Mouse (Mus musculus) midbrain, postnatal 0 days (tissue): Measurements from ENCODE around the gene Prmt1. TPM values are rescaled to one million over a fixed set of nuclear protein-coding genes. Genes with fewer than 3 reads are reported as not detected.

Experiments used
- ATAC-seq: fragments of 200-750 bp; cut with Nextera tagmentation; 2 replicates; pipeline ENCODE4 v1.8.0; 2017; ENCODE audit warnings: moderate number of reproducible peaks, mild to moderate bottlenecking, moderate TSS enrichment, moderate library complexity; ENCODE audit not compliant: low FRiP score
- DNase-seq: peaks from one replicate; pipeline ENCODE4 v3.0.0-alpha.2; 2015; ENCODE audit warnings: low spot score
- H3K27ac ChIP-seq: fragments of 300-500 bp; sonication (generic); 2 replicates; pipeline ENCODE4 v1.5.1; 2014; ENCODE audit warnings: low read depth, mild to moderate bottlenecking, low read length, mixed read lengths
- H3K27me3 ChIP-seq: fragments of 300-500 bp; sonication (generic); 2 replicates; pipeline ENCODE4 v1.6.1; 2014; ENCODE audit warnings: low read length, control low read depth, mixed read lengths; ENCODE audit not compliant: insufficient read depth
- H3K36me3 ChIP-seq: fragments of 300-500 bp; sonication (generic); 2 replicates; pipeline ENCODE4 v1.6.1; 2014; ENCODE audit warnings: low read length, control low read depth, mixed read lengths; ENCODE audit not compliant: insufficient read depth
- H3K4me1 ChIP-seq: fragments of 300-500 bp; sonication (generic); 2 replicates; pipeline ENCODE4 v1.6.1; 2014; ENCODE audit warnings: mild to moderate bottlenecking, control low read depth, antibody characterized with exemption, low read length, mixed read lengths; ENCODE audit not compliant: insufficient read depth
- H3K4me2 ChIP-seq: fragments of 300-500 bp; sonication (generic); 2 replicates; pipeline ENCODE4 v1.6.1; 2014; ENCODE audit warnings: low read depth, mild to moderate bottlenecking, low read length, mixed read lengths; ENCODE audit not compliant: poor library complexity, severe bottlenecking
- H3K4me3 ChIP-seq: fragments of 300-500 bp; sonication (generic); 2 replicates; pipeline ENCODE4 v1.5.1; 2014; ENCODE audit warnings: low read depth, mild to moderate bottlenecking, low read length, moderate library complexity
- H3K9ac ChIP-seq: fragments of 300-500 bp; sonication (generic); replicated peaks from 2 replicates; pipeline ENCODE4 v1.6.1; 2014; ENCODE audit warnings: mild to moderate bottlenecking, low read length, moderate library complexity, mixed read lengths; ENCODE audit not compliant: poor library complexity, severe bottlenecking
- H3K9me3 ChIP-seq: fragments of 300-500 bp; sonication (generic); 2 replicates; pipeline ENCODE4 v1.6.1; 2016; ENCODE audit warnings: low read length, control low read depth
- CTCF ChIP-seq: IDR thresholded peaks from 2 replicates; pipeline ENCODE4 v1.5.1; 2016; ENCODE audit warnings: antibody characterized with exemption, mild to moderate bottlenecking
- WGBS: fragments of 180-500 bp; shearing (Covaris S2); extraction: QIAGEN DNeasy Blood & Tissue Kit; methylation state at CpG from one replicate; pipeline ENCODE4 v1.1.7; 2014; 5-methylcytosine and 5-hydroxymethylcytosine counted together
- microRNA-seq: library from miRNA; unstranded; fragments of <30 nt; microRNA quantifications from one replicate; pipeline ENCODE4, GENCODE M21; 2016; ENCODE audit warnings: borderline number of aligned reads
- polyA plus RNA-seq: library from polyadenylated mRNA; unstranded; fragments of >200 nt; fragmentation: Nextera tagmentation; extraction: Ambion mirVana; gene quantifications from 2 replicates; pipeline ENCODE4 v1.2.1, GENCODE M21; 2015
- total RNA-seq: library from RNA; depleted of rRNA; stranded (reverse); fragments of >200 nt; gene quantifications from 2 replicates; pipeline ENCODE4 v1.2.3, GENCODE M21; 2014; rRNA removed

Gene Prmt1
- total and polyA plus RNA-seq, 2 experiments from 2014 or later = 285 to 580 TPM

GRCm38 (mm10) chr7:44949922-44950321, 36.4 kb downstream of the Prmt1 start:
- Histone ChIP-seq H3K4me2 (no peak overlapping the region), H3K9me3 (no peaks in the 10 kb centered on the region), H3K36me3 (no peaks in the 10 kb centered on the region), H3K9ac (no peak overlapping the region), H3K4me3 (no peak overlapping the region), H3K4me1 (no peaks in the 10 kb centered on the region), H3K27me3 (peaks cover 15% of the 10 kb centered on the region), H3K27ac (no peak overlapping the region)
- WGBS = 71% methylated on average over 6 of the region's 6 CpGs
- no peak for TF ChIP-seq CTCF
- DNase-seq = no peak
- ATAC-seq = no peak

- ATAC-seq = no peak
- no peaks in the 10 kb centered on the region for H3K9me3 ChIP-seq
- no peaks in the 10 kb centered on the region for H3K4me1 ChIP-seq
- WGBS = 76% methylated on average over 7 of the region's 7 CpGs
- H3K9ac ChIP-seq = no peak within 1 kb of the TSS
- H3K27ac ChIP-seq = no peak within 1 kb of the TSS
- no peak within 1 kb of the TSS for H3K4me2 ChIP-seq
- no peak within 1 kb of the TSS for H3K4me3 ChIP-seq
- no peaks in the 10 kb centered on the region for H3K36me3 ChIP-seq
- no peaks in the 10 kb centered on the region for H3K27me3 ChIP-seq
- no peak for DNase-seq
- TF ChIP-seq CTCF = no peak
These were observed 43.5 kb downstream of the Prmt1 start, which contains the start of gene Tsks for GRCm38 (mm10) chr7:44942904-44943303. Gene Tsks, plus strand, starts transcription at chr7:44943204.

GRCm38 (mm10) chr7:44938680-44939079, 47.7 kb downstream of the Prmt1 start:
- no peak for ATAC-seq
- TF ChIP-seq CTCF = no peak
- 91% methylated on average over 4 of the region's 4 CpGs for WGBS

GRCm38 (mm10) chr7:44929204-44930151, 56.9 kb downstream of the Prmt1 start, which contains the start of gene Ap2a1:
Gene Ap2a1, minus strand, starts transcription at chr7:44929496.
- peak within 1 kb of the TSS; percentile 93 for H3K9ac ChIP-seq
- peak within 1 kb of the TSS; percentile 94 for H3K4me3 ChIP-seq
- peak within 1 kb of the TSS; percentile 93 for H3K27ac ChIP-seq
- peak; percentile 99 for ATAC-seq
- peak; percentile 100 for DNase-seq
- H3K4me2 ChIP-seq = peak within 1 kb of the TSS; percentile 74
- H3K4me1 ChIP-seq = peaks cover 13% of the 10 kb centered on the region
- no peaks in the 10 kb centered on the region for H3K9me3 ChIP-seq
- TF ChIP-seq CTCF = peak; percentile 15
- under 1% methylated on average over 80 of the region's 84 CpGs for WGBS
- 0 out of 2 replicates have a peak, but pooled peaks cover 2% of the 10 kb centered on the region for H3K36me3 ChIP-seq
- H3K27me3 ChIP-seq = no peaks in the 10 kb centered on the region

More at GRCm38 (mm10) chr7:44938680-44939079, 47.7 kb downstream of the Prmt1 start:
- Histone ChIP-seq H3K4me1 (no peaks in the 10 kb centered on the region), H3K36me3 (no peaks in the 10 kb centered on the region), H3K9me3 (0 out of 2 replicates have a peak, but pooled peaks cover 6% of the 10 kb centered on the region), H3K27me3 (no peaks in the 10 kb centered on the region), H3K27ac (no peak overlapping the region), H3K4me2 (no peak overlapping the region), H3K9ac (no peak overlapping the region), H3K4me3 (no peak overlapping the region)
- no peak for DNase-seq

- no peaks in the 10 kb centered on the region for H3K9me3 ChIP-seq
- 0% methylated on average over 1 of the region's 1 CpGs for WGBS
- no peak for DNase-seq
These were observed 57.8 kb downstream of the Prmt1 start for GRCm38 (mm10) chr7:44928570-44928969.

More at GRCm38 (mm10) chr7:44928570-44928969, 57.8 kb downstream of the Prmt1 start:
- ATAC-seq = no peak
- H3K9ac ChIP-seq = peak overlapping the region; percentile 93
- peaks cover 13% of the 10 kb centered on the region for H3K4me1 ChIP-seq
- H3K4me2 ChIP-seq = peak overlapping the region; percentile 74
- TF ChIP-seq CTCF = no peak
- H3K27me3 ChIP-seq = no peaks in the 10 kb centered on the region
- H3K27ac ChIP-seq = peak overlapping the region; percentile 89
- peak overlapping the region; percentile 94 for H3K4me3 ChIP-seq
- H3K36me3 ChIP-seq = peaks cover 2% of the 10 kb centered on the region; the same call in 1 of the 2 replicates

Small RNA genes lying within 50 kb of the gene (microRNA-seq; reads per million reads assigned to microRNA genes)
- gene Mir7054 = not detected

Other genes with a start within 250 kb of the Prmt1 start
Only the 30 nearest of the 35 such genes appear.
- gene Nup62, start 170.5 kb downstream of the Prmt1 start, total RNA-seq = 51.4 and 65.9 TPM in 2 replicates
- gene Nup62, start 170.5 kb downstream of the Prmt1 start, polyA plus RNA-seq = 45.8 and 46.9 TPM in 2 replicates
- not detected in 2 replicates for gene Il4i1, start 170.2 kb downstream of the Prmt1 start, total RNA-seq
- 0.62 and 1.1 TPM in 2 replicates for gene Il4i1, start 170.2 kb downstream of the Prmt1 start, polyA plus RNA-seq
- gene Atf5, start 169.9 kb downstream of the Prmt1 start, total RNA-seq = 4.8 and 6.8 TPM in 2 replicates
- 3.4 and 3.7 TPM in 2 replicates for gene Atf5, start 169.9 kb downstream of the Prmt1 start, polyA plus RNA-seq
- 104 and 120 TPM in 2 replicates for gene Akt1s1, start 137.6 kb downstream of the Prmt1 start, total RNA-seq
- 89.1 and 91.0 TPM in 2 replicates for gene Akt1s1, start 137.6 kb downstream of the Prmt1 start, polyA plus RNA-seq
- gene Tbc1d17, start 137.5 kb downstream of the Prmt1 start, total RNA-seq = 79.7 and 129 TPM in 2 replicates
- 115 and 126 TPM in 2 replicates for gene Tbc1d17, start 137.5 kb downstream of the Prmt1 start, polyA plus RNA-seq
- 29.5 and 32.4 TPM in 2 replicates for gene Pnkp, start 129.4 kb downstream of the Prmt1 start, total RNA-seq
- gene Pnkp, start 129.4 kb downstream of the Prmt1 start, polyA plus RNA-seq = 31.2 and 31.5 TPM in 2 replicates
- gene Ptov1, start 116.8 kb downstream of the Prmt1 start, total RNA-seq = 484 and 500 TPM in 2 replicates
- gene Ptov1, start 116.8 kb downstream of the Prmt1 start, polyA plus RNA-seq = 430 and 439 TPM in 2 replicates
- 153 and 182 TPM in 2 replicates for gene Med25, start 93.9 kb downstream of the Prmt1 start, total RNA-seq
- gene Med25, start 93.9 kb downstream of the Prmt1 start, polyA plus RNA-seq = 150 and 154 TPM in 2 replicates
- gene Fuz, start 90.5 kb downstream of the Prmt1 start, total RNA-seq = 18.5 and 22.4 TPM in 2 replicates
- gene Fuz, start 90.5 kb downstream of the Prmt1 start, polyA plus RNA-seq = 14.8 and 15.4 TPM in 2 replicates
- gene Ap2a1, start 57.1 kb downstream of the Prmt1 start, total RNA-seq = 208 and 238 TPM in 2 replicates
- 128 and 129 TPM in 2 replicates for gene Ap2a1, start 57.1 kb downstream of the Prmt1 start, polyA plus RNA-seq
- not detected in 2 replicates for gene Tsks, start 43.4 kb downstream of the Prmt1 start, total RNA-seq
- 0.12 and 0.17 TPM in 2 replicates for gene Tsks, start 43.4 kb downstream of the Prmt1 start, polyA plus RNA-seq
- 88.1 and 90.1 TPM in 2 replicates for gene Cpt1c, start 11.7 kb downstream of the Prmt1 start, total RNA-seq
- gene Cpt1c, start 11.7 kb downstream of the Prmt1 start, polyA plus RNA-seq = 54.0 and 56.9 TPM in 2 replicates
- gene Irf3, start 11.1 kb upstream of the Prmt1 start, total RNA-seq = 37.2 and 40.6 TPM in 2 replicates
- gene Irf3, start 11.1 kb upstream of the Prmt1 start, polyA plus RNA-seq = 25.6 and 25.9 TPM in 2 replicates
- gene Bcl2l12, start 12.1 kb upstream of the Prmt1 start, total RNA-seq = 7.8 and 11.4 TPM in 2 replicates
- gene Bcl2l12, start 12.1 kb upstream of the Prmt1 start, polyA plus RNA-seq = 5.9 and 8.4 TPM in 2 replicates
- gene Scaf1, start 29.8 kb upstream of the Prmt1 start, total RNA-seq = 86.5 and 90.9 TPM in 2 replicates
- 49.0 and 53.3 TPM in 2 replicates for gene Scaf1, start 29.8 kb upstream of the Prmt1 start, polyA plus RNA-seq
- 7.3 and 7.9 TPM in 2 replicates for gene Rras, start 31.4 kb upstream of the Prmt1 start, total RNA-seq
- gene Rras, start 31.4 kb upstream of the Prmt1 start, polyA plus RNA-seq = 11.9 and 14.0 TPM in 2 replicates
- gene Prr12, start 66.3 kb upstream of the Prmt1 start, total RNA-seq = 17.4 and 17.9 TPM in 2 replicates
- gene Prr12, start 66.3 kb upstream of the Prmt1 start, polyA plus RNA-seq = 8.8 and 9.2 TPM in 2 replicates
- gene Nosip, start 75.9 kb upstream of the Prmt1 start, total RNA-seq = 68.3 and 79.4 TPM in 2 replicates
- 70.0 and 72.3 TPM in 2 replicates for gene Nosip, start 75.9 kb upstream of the Prmt1 start, polyA plus RNA-seq
- gene Prrg2, start 76.1 kb upstream of the Prmt1 start, total RNA-seq = 7.7 and 10.3 TPM in 2 replicates
- 13.7 and 15.7 TPM in 2 replicates for gene Prrg2, start 76.1 kb upstream of the Prmt1 start, polyA plus RNA-seq
- 24.2 and 29.5 TPM in 2 replicates for gene Rcn3, start 105.7 kb upstream of the Prmt1 start, total RNA-seq
- 31.9 and 33.6 TPM in 2 replicates for gene Rcn3, start 105.7 kb upstream of the Prmt1 start, polyA plus RNA-seq
- gene Fcgrt, start 117.3 kb upstream of the Prmt1 start, total RNA-seq = 27.2 and 30.5 TPM in 2 replicates
- 36.4 and 44.5 TPM in 2 replicates for gene Fcgrt, start 117.3 kb upstream of the Prmt1 start, polyA plus RNA-seq
- 1,069 and 1,136 TPM in 2 replicates for gene Rps11, start 137.9 kb upstream of the Prmt1 start, total RNA-seq
- 671 and 697 TPM in 2 replicates for gene Rps11, start 137.9 kb upstream of the Prmt1 start, polyA plus RNA-seq
- gene Rpl13a, start 142.2 kb upstream of the Prmt1 start, total RNA-seq = 1,048 and 1,621 TPM in 2 replicates
- gene Rpl13a, start 142.2 kb upstream of the Prmt1 start, polyA plus RNA-seq = 667 and 701 TPM in 2 replicates
- 2.0 TPM in 1 of 2 replicates, not detected in the other for gene Gm45713, start 149.7 kb upstream of the Prmt1 start, total RNA-seq
- 0.39 TPM in 1 of 2 replicates, not detected in the other for gene Gm45713, start 149.7 kb upstream of the Prmt1 start, polyA plus RNA-seq
- gene Flt3l, start 149.9 kb upstream of the Prmt1 start, total RNA-seq = 3.4 and 7.8 TPM in 2 replicates
- 1.3 and 1.7 TPM in 2 replicates for gene Flt3l, start 149.9 kb upstream of the Prmt1 start, polyA plus RNA-seq
- gene Pih1d1, start 167.7 kb upstream of the Prmt1 start, total RNA-seq = 104 and 124 TPM in 2 replicates
- gene Pih1d1, start 167.7 kb upstream of the Prmt1 start, polyA plus RNA-seq = 77.1 and 81.6 TPM in 2 replicates
- gene Aldh16a1, start 168.0 kb upstream of the Prmt1 start, total RNA-seq = 18.9 and 22.0 TPM in 2 replicates
- gene Aldh16a1, start 168.0 kb upstream of the Prmt1 start, polyA plus RNA-seq = 12.9 and 15.2 TPM in 2 replicates
- gene Slc17a7, start 177.4 kb upstream of the Prmt1 start, total RNA-seq = 1.9 and 2.5 TPM in 2 replicates
- 0.95 and 0.96 TPM in 2 replicates for gene Slc17a7, start 177.4 kb upstream of the Prmt1 start, polyA plus RNA-seq
- not detected in 2 replicates for gene Gfy, start 193.0 kb upstream of the Prmt1 start, total RNA-seq
- 0.11 and 0.51 TPM in 2 replicates for gene Gfy, start 193.0 kb upstream of the Prmt1 start, polyA plus RNA-seq
- gene Pth2, start 194.4 kb upstream of the Prmt1 start, total RNA-seq = not detected in 2 replicates
- 0.93 and 1.3 TPM in 2 replicates for gene Pth2, start 194.4 kb upstream of the Prmt1 start, polyA plus RNA-seq